ENCODE assay signal across 8 mouse cellular contexts in the genomic region with DNA sequence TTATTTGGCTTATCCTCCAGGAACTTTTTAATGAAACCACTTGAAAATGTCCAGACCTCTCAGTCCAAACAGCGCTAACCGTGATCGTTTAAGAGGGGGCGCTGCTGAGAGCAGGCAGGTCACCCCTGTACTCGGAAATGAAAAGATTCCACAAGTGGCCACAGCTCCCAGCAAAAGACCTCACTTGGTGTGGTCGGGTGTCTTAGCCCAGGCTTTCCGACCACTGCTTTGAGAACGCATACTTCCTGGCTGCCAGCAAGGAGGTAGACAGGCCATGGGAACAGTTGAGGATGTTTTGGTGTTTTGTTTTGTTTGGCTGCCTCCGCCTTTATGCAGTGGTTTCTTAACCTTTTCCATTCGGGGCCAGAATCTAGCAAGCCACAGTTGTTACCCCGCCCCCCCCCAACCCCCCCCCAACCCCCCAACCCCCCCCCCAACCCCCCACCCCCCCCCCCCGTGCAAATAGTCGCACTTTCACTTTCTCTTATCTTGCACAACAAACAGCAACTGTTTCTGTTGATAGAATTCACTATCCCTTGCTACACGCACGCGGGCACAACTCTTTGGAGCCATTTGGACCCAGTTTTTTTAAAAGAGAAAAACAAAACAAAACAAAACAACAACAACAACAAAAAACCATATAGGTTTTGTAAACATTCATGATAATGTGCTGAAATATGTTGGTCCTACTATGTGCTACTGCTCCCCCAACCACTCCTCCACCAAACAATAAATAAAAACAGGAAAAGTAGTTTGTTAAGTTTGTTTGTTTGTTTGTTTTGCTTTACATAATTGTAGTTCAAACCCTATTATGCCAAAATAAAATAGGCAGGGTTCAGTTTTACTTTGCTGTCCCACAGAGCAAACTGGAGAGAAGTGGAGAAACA. TPM values are rescaled to one million over a fixed set of nuclear protein-coding genes. Genes with fewer than 3 reads are reported as not detected.
A peak's percentile ranks its signal among the peaks of the same experiment; 100 is the strongest.
DNase-seq lines count a peak whose midpoint lies in the region; ATAC-seq and TF ChIP-seq lines count a peak whose summit lies in the region.

No protein-coding gene starts in this region.

- TF ChIP-seq POLR2A in small intestine, adult 2 months (IDR thresholded peaks at IDR 0.05; ENCODE audit: low read depth, low read length): no peak

- H3K36me3 ChIP-seq in heart, embryonic 16.5 days (ENCODE audit: control insufficient read depth, insufficient read depth): no peaks in the 10 kb centered on the region
- H3K36me3 ChIP-seq in liver, embryonic 13.5 days: peaks cover 3% of the 10 kb centered on the region; the same call in 1 of the 2 replicates
- H3K36me3 ChIP-seq in small intestine, adult 2 months (ENCODE audit: control insufficient read depth, insufficient read depth, low read length): no peaks in the 10 kb centered on the region; the same call in 1 of the 2 replicates
- H3K36me3 ChIP-seq in hindbrain, embryonic 13.5 days: peaks cover 2% of the 10 kb centered on the region

- peak; percentile 71 for ATAC-seq in heart, embryonic 16.5 days (replicated peaks; ENCODE audit: extremely low read depth, insufficient read depth, low FRiP score)
- peak; percentile 72 for ATAC-seq in liver, embryonic 13.5 days (ENCODE audit: low read depth)
- no peak for ATAC-seq in hindbrain, embryonic 13.5 days (ENCODE audit: low FRiP score)

- 21% methylated on average over 14 of the region's 16 CpGs for WGBS in heart, embryonic 16.5 days
- 9% methylated on average over 13 of the region's 16 CpGs for WGBS in liver, embryonic 13.5 days (ENCODE audit: insufficient replicate concordance)
- WGBS in small intestine, adult 2 months: 11% methylated on average over 14 of the region's 16 CpGs
- 50% methylated on average over 13 of the region's 16 CpGs for whole genome bisulfite sequencing in hindbrain, embryonic 13.5 days

- no peaks in the 10 kb centered on the region for H3K27me3 ChIP-seq in heart, embryonic 16.5 days (ENCODE audit: control insufficient read depth, insufficient read depth, low read length)
- H3K27me3 ChIP-seq in liver, embryonic 13.5 days: no peaks in the 10 kb centered on the region
- H3K27me3 ChIP-seq in small intestine, adult 2 months (ENCODE audit: control insufficient read depth, insufficient read depth, low read length): no peaks in the 10 kb centered on the region
- no peaks in the 10 kb centered on the region for H3K27me3 ChIP-seq in hindbrain, embryonic 13.5 days

- H3K9ac ChIP-seq in heart, embryonic 16.5 days (ENCODE audit: low read length): 0 out of 2 replicates have a peak overlapping the region, but pooled peaks have one; percentile 49
- H3K9ac ChIP-seq in liver, embryonic 13.5 days: peak overlapping the region; percentile 67
- H3K9ac ChIP-seq in hindbrain, embryonic 13.5 days: no peak overlapping the region

- no peak overlapping the region for H3K4me3 ChIP-seq in left cerebral cortex, adult 2 months
- H3K4me3 ChIP-seq in heart, embryonic 16.5 days (ENCODE audit: low read length): peak overlapping the region; percentile 46
- H3K4me3 ChIP-seq in liver, embryonic 13.5 days (replicated peaks): peak overlapping the region; percentile 49
- peak overlapping the region; percentile 55 for H3K4me3 ChIP-seq in small intestine, adult 2 months (ENCODE audit: low read depth, low read length)
- H3K4me3 ChIP-seq in hindbrain, embryonic 13.5 days: no peak overlapping the region

- peak; percentile 19 for TF ChIP-seq CTCF in left cerebral cortex, adult 2 months (IDR thresholded peaks at IDR 0.05)
- peak; percentile 20; the same call in 1 of the 2 replicates for TF ChIP-seq CTCF in small intestine, adult 2 months (IDR thresholded peaks at IDR 0.05; ENCODE audit: extremely low read depth, insufficient read length, insufficient replicate concordance, low read depth, low read length)

- no peak overlapping the region for H3K27ac ChIP-seq in left cerebral cortex, adult 2 months
- H3K27ac ChIP-seq in heart, embryonic 16.5 days (ENCODE audit: low read length): no peak overlapping the region
- H3K27ac ChIP-seq in liver, embryonic 13.5 days: peak overlapping the region; percentile 83
- H3K27ac ChIP-seq in small intestine, adult 2 months (ENCODE audit: insufficient read depth, low read depth, low read length): peak overlapping the region; percentile 49
- no peak overlapping the region for H3K27ac ChIP-seq in hindbrain, embryonic 13.5 days

- intact Hi-C loops in left cerebral cortex, adult 2 months (cut with DNase I): no loop called here
- intact Hi-C loops in left cerebral cortex, postnatal 4 days (cut with DNase I): no loop called here

- peak overlapping the region; percentile 60 for H3K4me2 ChIP-seq in heart, embryonic 16.5 days (ENCODE audit: low read depth, low read length)
- H3K4me2 ChIP-seq in liver, embryonic 13.5 days: peak overlapping the region; percentile 71
- no peak overlapping the region for H3K4me2 ChIP-seq in hindbrain, embryonic 13.5 days

- DNase-seq in left cerebral cortex, adult 2 months (ENCODE audit: extremely low spot score in 1 of 2, low spot score in 2 of 2): no peak
- DNase-seq in left cerebral cortex, postnatal 4 days: no peak
- peak; percentile 22 for DNase-seq in c-Kit-negative CD71-positive TER-119-positive erythroid progenitor cells, embryonic 14.5 days (ENCODE audit: low read depth, low spot score)
- DNase-seq in liver, embryonic 13.5 days: peak; percentile 47
- no peak for DNase-seq in right cerebral cortex, adult 18-20 months

- no peaks in the 10 kb centered on the region for H3K4me1 ChIP-seq in heart, embryonic 16.5 days (ENCODE audit: control insufficient read depth, insufficient read depth, low read length)
- peaks cover 31% of the 10 kb centered on the region for H3K4me1 ChIP-seq in liver, embryonic 13.5 days (replicated peaks)
- H3K4me1 ChIP-seq in small intestine, adult 2 months (ENCODE audit: control insufficient read depth, insufficient read depth, insufficient read length, low read length): 0 out of 2 replicates have a peak, but pooled peaks cover 2% of the 10 kb centered on the region
- H3K4me1 ChIP-seq in hindbrain, embryonic 13.5 days (replicated peaks): no peaks in the 10 kb centered on the region

- no peaks in the 10 kb centered on the region for H3K9me3 ChIP-seq in heart, embryonic 16.5 days (replicated peaks; ENCODE audit: control insufficient read depth, low read length)
- H3K9me3 ChIP-seq in liver, embryonic 13.5 days (replicated peaks): no peaks in the 10 kb centered on the region
- H3K9me3 ChIP-seq in hindbrain, embryonic 13.5 days: no peaks in the 10 kb centered on the region

RNA-seq across cellular contexts. Expression of a gene that starts 13.5 kb away (rescaled TPM):
- 10 to 100 TPM; 22.2 to 25.2 TPM for total RNA-seq in left cerebral cortex, adult 2 months (2021)
- total RNA-seq in left cerebral cortex, postnatal 4 days (2021): 10 to 100 TPM; 25.4 to 26.8 TPM
- 12.7 and 13.9 TPM in 2 replicates for polyA plus RNA-seq in heart, embryonic 16.5 days (2015; fragmentation: Nextera tagmentation; extraction: Ambion mirVana)
- 9.8 and 13.3 TPM in 2 replicates for polyA plus RNA-seq in liver, embryonic 13.5 days (2015; fragmentation: Nextera tagmentation; extraction: Ambion mirVana)
- polyA plus RNA-seq in small intestine, adult 2 months (2012; rRNA removed): 0.88 and 1.3 TPM in 2 replicates
- polyA plus RNA-seq in hindbrain, embryonic 13.5 days (2015; fragmentation: Nextera tagmentation; extraction: Ambion mirVana): 32.9 and 33.3 TPM in 2 replicates

RNA-seq across cellular contexts. Expression of a gene that starts 42.7 kb away (rescaled TPM):
- 1 to 10 TPM; 5.1 to 6.0 TPM for total RNA-seq in left cerebral cortex, adult 2 months (2021)
- total RNA-seq in left cerebral cortex, postnatal 4 days (2021): under 1 TPM in 1 of 2 experiments, not detected in 1; 0.24 TPM
- polyA plus RNA-seq in heart, embryonic 16.5 days (2015; fragmentation: Nextera tagmentation; extraction: Ambion mirVana): 0.05 TPM in 1 of 2 replicates, not detected in the other
- not detected in 2 replicates for polyA plus RNA-seq in liver, embryonic 13.5 days (2015; fragmentation: Nextera tagmentation; extraction: Ambion mirVana)
- polyA plus RNA-seq in small intestine, adult 2 months (2012; rRNA removed): not detected in 2 replicates
- 0.70 and 0.96 TPM in 2 replicates for polyA plus RNA-seq in hindbrain, embryonic 13.5 days (2015; fragmentation: Nextera tagmentation; extraction: Ambion mirVana)

Comparison
In these comparisons a context has a peak if more than half of its experiments do, and no peak if none do; other contexts are left out.
1. DNase-seq: peak in c-Kit-negative CD71-positive TER-119-positive erythroid progenitor cells, embryonic 14.5 days (single experiment) and liver, embryonic 13.5 days (single experiment); none in left cerebral cortex, adult 2 months (0 of 2), left cerebral cortex, postnatal 4 days (single experiment) and right cerebral cortex, adult 18-20 months (single experiment).
2. H3K27ac ChIP-seq: peak in liver, embryonic 13.5 days (single experiment) and small intestine, adult 2 months (single experiment); none in left cerebral cortex, adult 2 months (single experiment), heart, embryonic 16.5 days (single experiment) and hindbrain, embryonic 13.5 days (single experiment).
3. H3K4me3 ChIP-seq: peak in heart, embryonic 16.5 days (single experiment), liver, embryonic 13.5 days (single experiment) and small intestine, adult 2 months (single experiment); none in left cerebral cortex, adult 2 months (single experiment) and hindbrain, embryonic 13.5 days (single experiment).